Mouse (Mus musculus) bone marrow macrophage, adult 2 months (primary cell): ENCODE data around the gene Prune2. TPM values are rescaled to one million over a fixed set of nuclear protein-coding genes. Genes with fewer than 3 reads are reported as not detected.

Experiments
- H3K27ac ChIP-seq: 2 replicates; pipeline ENCODE4 v1.5.1; 2012; ENCODE audit warnings: low read depth, low read length; ENCODE audit not compliant: insufficient read depth
- H3K4me1 ChIP-seq: 2 replicates; pipeline ENCODE4 v1.6.1; 2012; ENCODE audit warnings: low read length; ENCODE audit not compliant: control insufficient read depth, insufficient read depth
- H3K4me3 ChIP-seq: 2 replicates; pipeline ENCODE4 v1.5.1; 2012; ENCODE audit warnings: mild to moderate bottlenecking, low read length, moderate library complexity; ENCODE audit not compliant: insufficient read depth
- CTCF ChIP-seq: IDR thresholded peaks from 2 replicates; pipeline ENCODE4 v1.5.1; 2012; ENCODE audit warnings: low read depth, mild to moderate bottlenecking, low read length, moderate library complexity
- POLR2A ChIP-seq: IDR thresholded peaks from 2 replicates; pipeline ENCODE4 v1.6.1; 2012; ENCODE audit warnings: mild to moderate bottlenecking, low read depth, low read length, borderline replicate concordance
- polyA plus RNA-seq: library from polyadenylated mRNA; stranded (reverse); fragments of >200 nt; gene quantifications from 2 replicates; pipeline ENCODE4 v1.2.4, GENCODE M21; 2012; ENCODE audit not compliant: missing spikeins, insufficient read depth, insufficient read length

Prune2 gene
- polyA plus RNA-seq, 1 experiment: 21.4 TPM

DNA sequence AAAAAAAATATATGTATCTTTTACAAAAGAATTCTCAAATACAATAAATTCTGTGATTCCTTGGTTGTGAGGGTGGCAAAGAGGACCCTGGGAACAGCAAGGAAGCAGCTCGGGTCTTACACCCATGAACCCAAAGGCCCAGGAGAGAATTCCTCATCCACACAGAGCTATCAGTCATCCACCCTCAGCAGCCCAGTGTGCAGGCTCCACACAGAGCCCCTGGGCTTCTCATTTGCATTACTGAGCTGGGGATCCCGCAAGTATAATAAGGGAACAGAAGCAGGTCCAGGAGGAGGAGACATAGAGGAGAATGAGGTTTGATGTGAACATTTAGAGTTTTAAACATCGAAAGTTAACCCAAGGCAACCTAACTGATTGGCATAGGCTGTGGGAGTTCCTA is 100.0 kb downstream of the Prune2 start:
- TF ChIP-seq POLR2A: no peak
- TF ChIP-seq CTCF: no peak
- no peak overlapping the region for H3K4me3 ChIP-seq
- H3K27ac ChIP-seq: no peak overlapping the region
- H3K4me1 ChIP-seq: no peaks in the 10 kb centered on the region

DNA sequence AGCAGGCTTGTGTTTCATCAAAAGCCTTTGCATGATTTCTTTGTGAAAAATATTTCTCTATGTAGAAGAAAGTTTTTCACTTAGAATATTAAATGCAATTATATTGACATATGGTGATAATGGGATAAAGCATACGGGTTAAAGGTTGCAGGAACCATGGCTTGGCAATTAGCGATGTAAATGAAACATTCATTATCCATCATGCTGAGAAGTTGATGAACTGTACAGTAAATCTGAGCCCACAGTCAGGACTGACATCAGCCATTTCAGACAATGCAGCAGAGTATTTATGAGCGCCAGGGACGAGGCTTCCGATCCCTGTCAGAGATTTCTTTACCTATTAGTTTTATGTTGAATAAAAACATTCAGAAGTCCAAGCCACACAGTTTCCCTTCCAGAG is 104.2 kb downstream of the Prune2 start:
- no peak for TF ChIP-seq CTCF
- TF ChIP-seq POLR2A: no peak
- H3K27ac ChIP-seq: no peak overlapping the region
- H3K4me1 ChIP-seq: no peaks in the 10 kb centered on the region
- H3K4me3 ChIP-seq: no peak overlapping the region

GRCm38 (mm10) chr19:17064421-17064820 is 108.5 kb downstream of the Prune2 start:
- TF ChIP-seq CTCF (no peak), POLR2A (no peak)
- no peak overlapping the region for H3K27ac ChIP-seq
- H3K4me3 ChIP-seq: no peak overlapping the region
- H3K4me1 ChIP-seq: no peaks in the 10 kb centered on the region

DNA sequence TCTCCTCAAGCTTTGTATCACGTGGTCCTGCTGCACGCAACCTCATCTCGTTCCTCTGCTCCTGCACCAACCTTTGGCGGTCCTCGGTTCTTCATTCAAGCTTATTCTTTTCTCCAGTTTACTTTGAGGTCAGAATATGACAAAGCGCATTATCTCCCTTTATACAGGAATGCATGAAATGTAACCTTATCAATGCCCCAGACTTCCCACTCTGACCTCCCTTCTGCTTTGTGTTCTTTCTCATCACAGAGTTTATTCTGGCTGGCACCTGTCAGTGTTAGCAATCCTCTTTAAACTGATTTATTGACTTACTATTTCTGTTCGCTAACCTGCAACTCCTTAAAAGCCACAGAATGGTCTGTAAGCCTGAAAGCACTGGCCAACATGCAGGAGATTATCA is 113.1 kb downstream of the Prune2 start:
- TF ChIP-seq POLR2A: no peak
- TF ChIP-seq CTCF: no peak
- Histone ChIP-seq H3K4me3 (no peak overlapping the region), H3K4me1 (no peaks in the 10 kb centered on the region), H3K27ac (no peak overlapping the region)

- Histone ChIP-seq H3K4me1 (no peaks in the 10 kb centered on the region), H3K27ac (no peak overlapping the region), H3K4me3 (no peak overlapping the region)
- TF ChIP-seq CTCF (no peak), POLR2A (no peak)
These were observed 115.3 kb downstream of the Prune2 start for GRCm38 (mm10) chr19:17071205-17071604.

DNA sequence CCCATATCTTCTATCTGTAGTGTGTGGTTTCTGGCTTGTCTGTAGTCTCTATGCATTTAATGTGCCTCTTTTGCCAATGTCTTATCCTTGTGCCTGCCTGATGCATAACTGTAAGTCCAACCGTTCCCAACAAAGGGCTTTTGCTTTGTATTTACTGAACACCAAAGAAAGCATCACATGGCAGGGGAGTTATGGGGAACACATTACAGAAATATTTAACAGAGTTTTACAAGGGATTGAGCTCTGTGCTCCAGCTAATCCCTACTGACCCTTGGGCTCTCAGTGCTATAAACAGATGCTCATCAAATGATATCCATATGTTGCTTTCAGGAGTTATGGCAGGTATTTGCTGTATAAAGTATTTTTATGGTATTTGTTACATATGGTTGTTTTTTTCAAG is 116.3 kb downstream of the Prune2 start:
- TF ChIP-seq CTCF: no peak
- TF ChIP-seq POLR2A: no peak
- no peak overlapping the region for H3K27ac ChIP-seq
- H3K4me3 ChIP-seq: no peak overlapping the region
- no peaks in the 10 kb centered on the region for H3K4me1 ChIP-seq

GRCm38 (mm10) chr19:17078643-17079316 is 122.9 kb downstream of the Prune2 start:
- no peak for TF ChIP-seq POLR2A
- TF ChIP-seq CTCF: no peak
- Histone ChIP-seq H3K4me3 (no peak overlapping the region), H3K27ac (no peak overlapping the region), H3K4me1 (no peaks in the 10 kb centered on the region)

- no peak for TF ChIP-seq CTCF
- TF ChIP-seq POLR2A: no peak
- Histone ChIP-seq H3K4me3 (no peak overlapping the region), H3K4me1 (no peaks in the 10 kb centered on the region), H3K27ac (no peak overlapping the region)
These were observed 125.5 kb downstream of the Prune2 start for GRCm38 (mm10) chr19:17081382-17081781.

- Histone ChIP-seq H3K4me1 (no peaks in the 10 kb centered on the region), H3K27ac (no peak overlapping the region), H3K4me3 (no peak overlapping the region)
- no peak for TF ChIP-seq POLR2A
These were observed 138.1 kb downstream of the Prune2 start for GRCm38 (mm10) chr19:17094067-17094466.

DNA sequence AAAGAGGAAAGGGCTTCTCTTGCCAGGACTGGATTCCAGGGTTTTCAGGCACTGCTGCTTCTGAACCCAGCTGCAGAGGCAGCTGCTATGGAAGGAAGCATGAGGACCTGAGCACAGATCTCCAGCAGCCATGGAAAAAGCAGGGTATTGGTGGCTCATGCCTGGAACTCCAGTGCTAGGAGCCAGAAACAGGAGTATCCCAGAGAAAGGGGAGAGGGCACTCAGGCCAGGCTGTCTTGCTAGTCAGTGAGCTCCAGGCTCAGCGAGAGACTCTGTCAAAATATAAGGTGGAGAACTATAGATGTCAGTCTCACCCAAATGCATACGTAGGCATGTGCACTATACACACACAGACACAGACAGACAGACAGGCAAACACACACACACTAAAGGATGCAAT is 140.4 kb downstream of the Prune2 start:
- TF ChIP-seq POLR2A: no peak
- no peak for TF ChIP-seq CTCF
- no peak overlapping the region for H3K4me3 ChIP-seq
- no peak overlapping the region for H3K27ac ChIP-seq
- no peaks in the 10 kb centered on the region for H3K4me1 ChIP-seq

DNA sequence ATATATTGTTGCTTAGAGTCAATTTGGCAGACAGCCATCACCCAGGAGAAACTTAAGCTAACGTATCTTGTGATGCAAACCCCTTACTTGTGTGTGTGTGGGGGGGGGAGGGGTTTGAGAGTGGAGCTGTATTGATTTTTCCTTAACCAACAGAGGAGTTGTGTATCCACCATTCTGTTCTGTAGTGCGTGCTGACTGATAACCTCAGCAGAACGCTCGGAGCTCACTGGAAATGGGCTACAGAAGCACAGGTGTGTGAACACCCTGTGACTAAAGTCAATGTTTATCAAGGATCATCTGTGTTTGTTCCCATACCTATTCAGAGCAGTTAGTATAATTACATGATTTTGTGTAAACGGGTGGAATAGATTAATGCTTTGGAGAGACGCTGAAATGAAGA is 141.3 kb downstream of the Prune2 start:
- H3K4me3 ChIP-seq: no peak overlapping the region
- no peak overlapping the region for H3K27ac ChIP-seq
- no peaks in the 10 kb centered on the region for H3K4me1 ChIP-seq
- TF ChIP-seq CTCF: no peak
- no peak for TF ChIP-seq POLR2A
